ENCODE assay signal across 8 mouse cellular contexts in the genomic region with DNA sequence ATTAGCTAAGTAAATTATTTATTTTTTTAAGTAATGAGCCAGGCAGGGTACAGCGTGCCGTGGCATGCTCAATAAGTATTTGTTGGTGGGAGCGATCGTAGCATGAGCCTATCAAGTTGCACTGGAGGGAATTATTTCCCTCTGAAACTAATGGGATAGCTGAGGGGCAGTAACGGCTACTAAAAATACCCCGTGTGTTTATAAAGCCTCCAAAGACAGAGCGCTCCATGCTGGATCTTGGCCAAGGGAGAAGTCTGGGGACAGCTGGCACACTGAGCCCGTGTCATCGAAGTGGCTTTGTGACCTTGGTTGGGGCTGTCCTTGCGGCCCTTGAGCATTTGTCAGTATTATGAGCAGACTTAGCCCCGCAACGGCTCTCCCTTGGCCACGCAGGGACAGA. TPM values are rescaled to one million over a fixed set of nuclear protein-coding genes. Genes with fewer than 3 reads are reported as not detected.
A peak's percentile ranks its signal among the peaks of the same experiment; 100 is the strongest.
DNase-seq lines count a peak whose midpoint lies in the region; ATAC-seq lines count a peak whose summit lies in the region.

No protein-coding gene starts in this region.

- peak; percentile 83 to 88 for DNase-seq in adrenal gland, adult (ENCODE audit: inconsistent age in 2 of 2, low spot score in 1 of 2)
- DNase-seq in adrenal gland, postnatal 10 days, result peak; percentile 78
- DNase-seq in gastrocnemius, postnatal 10 days, result peak; percentile 62
- peak; percentile 58 for DNase-seq in kidney, postnatal 10 days
- no peak for DNase-seq in right cerebral cortex, postnatal 25 days
- DNase-seq in left cerebral cortex, postnatal 36 days (ENCODE audit: low spot score in 2 of 2), result no peak
- DNase-seq in layer of hippocampus, postnatal 14 days (ENCODE audit: low spot score in 2 of 2), result no peak

- intact Hi-C loops in left cerebral cortex, postnatal 36 days (cut with DNase I), result no loop called here

- ATAC-seq in megakaryocyte, adult 5-6 weeks (ENCODE audit: poor library complexity, severe bottlenecking), result no peak

RNA-seq across cellular contexts. Expression of gene Parvb, which starts 19.4 kb away (rescaled TPM):
- 10 to 100 TPM; 33.2 to 42.1 TPM for total RNA-seq in adrenal gland, postnatal 10 days (2021)
- total RNA-seq in gastrocnemius, postnatal 10 days (2021), result 10 to 100 TPM; 80.9 to 83.6 TPM
- 10 to 100 TPM; 21.4 to 26.7 TPM for total RNA-seq in left cerebral cortex, postnatal 36 days (2021)
- 10 to 100 TPM; 56.7 to 57.8 TPM for total RNA-seq in layer of hippocampus, postnatal 14 days (2021)
- 32.7 and 38.8 TPM in 2 replicates for total RNA-seq in megakaryocyte, adult 5-6 weeks (2015)
- total RNA-seq in megakaryocyte, adult 5-6 weeks (2017), result 9.5 and 10.6 TPM in 2 replicates

RNA-seq across cellular contexts. Expression of gene Samm50, which starts 59.2 kb away (rescaled TPM):
- 100 to 1,000 TPM; 240 to 293 TPM for total RNA-seq in adrenal gland, postnatal 10 days (2021)
- total RNA-seq in gastrocnemius, postnatal 10 days (2021), result 100 to 1,000 TPM; 159 to 191 TPM
- total RNA-seq in left cerebral cortex, postnatal 36 days (2021), result 100 to 1,000 TPM in 1 of 2 experiments, 10 to 100 TPM in 1; 95.0 to 106 TPM
- total RNA-seq in layer of hippocampus, postnatal 14 days (2021), result 10 to 100 TPM; 88.3 to 89.8 TPM
- 25.7 and 30.5 TPM in 2 replicates for total RNA-seq in megakaryocyte, adult 5-6 weeks (2015)
- 26.0 and 26.4 TPM in 2 replicates for total RNA-seq in megakaryocyte, adult 5-6 weeks (2017)

Comparison
In these comparisons a context has a peak if more than half of its experiments do, and no peak if none do; other contexts are left out.
1. DNase-seq: peak in adrenal gland, adult (2 of 2), adrenal gland, postnatal 10 days (single experiment), gastrocnemius, postnatal 10 days (single experiment) and kidney, postnatal 10 days (single experiment); none in right cerebral cortex, postnatal 25 days (single experiment), left cerebral cortex, postnatal 36 days (0 of 2) and layer of hippocampus, postnatal 14 days (0 of 2).